Mouse (Mus musculus): ENCODE measurements around the gene Zbtb1.

- no peak for TF ChIP-seq CTCF (IDR thresholded peaks at IDR 0.05; ENCODE audit: control insufficient read depth, insufficient read depth, low read length)
- no peak for TF ChIP-seq POLR2A (IDR thresholded peaks at IDR 0.05; ENCODE audit: borderline replicate concordance, control insufficient read depth, low read depth, low read length)
These were observed 3.9 kb downstream of the Zbtb1 start for GRCm38 (mm10) chr12:76373991-76374390.
